Mouse (Mus musculus) stomach, embryonic 15.5 days (tissue): Measurements from ENCODE around the gene Kazn. TPM values are rescaled to one million over a fixed set of nuclear protein-coding genes. Genes with fewer than 3 reads are reported as not detected.

Experiments used
- ATAC-seq: fragments of 200-750 bp; cut with Nextera tagmentation; 2 replicates; pipeline ENCODE4 v1.8.0; 2017; ENCODE audit warnings: low read depth, moderate number of reproducible peaks, moderate TSS enrichment; ENCODE audit not compliant: insufficient read depth, low FRiP score
- H3K27ac ChIP-seq: fragments of 300-500 bp; sonication (generic); 2 replicates; pipeline ENCODE4 v1.5.1; 2015; ENCODE audit warnings: mild to moderate bottlenecking, inconsistent platforms
- H3K27me3 ChIP-seq: fragments of 300-500 bp; sonication (generic); replicated peaks from 2 replicates; pipeline ENCODE4 v1.6.1; 2015; ENCODE audit warnings: inconsistent platforms
- H3K36me3 ChIP-seq: fragments of 300-500 bp; sonication (generic); 2 replicates; pipeline ENCODE4 v1.6.1; 2015; ENCODE audit warnings: inconsistent platforms
- H3K4me1 ChIP-seq: fragments of 300-500 bp; sonication (generic); 2 replicates; pipeline ENCODE4 v1.6.1; 2015; ENCODE audit warnings: inconsistent platforms
- H3K4me2 ChIP-seq: fragments of 300-500 bp; sonication (generic); 2 replicates; pipeline ENCODE4 v1.6.1; 2015; ENCODE audit warnings: mild to moderate bottlenecking, inconsistent platforms
- H3K4me3 ChIP-seq: fragments of 300-500 bp; sonication (generic); replicated peaks from 2 replicates; pipeline ENCODE4 v1.5.1; 2015; ENCODE audit warnings: inconsistent platforms
- H3K9ac ChIP-seq: fragments of 300-500 bp; sonication (generic); 2 replicates; pipeline ENCODE4 v1.6.1; 2015; ENCODE audit warnings: inconsistent platforms
- H3K9me3 ChIP-seq: fragments of 300-500 bp; sonication (generic); 2 replicates; pipeline ENCODE4 v1.6.1; 2016; ENCODE audit warnings: inconsistent platforms
- WGBS: fragments of 180-500 bp; shearing (Covaris S2); methylation state at CpG from one replicate; pipeline ENCODE4 v1.1.7; 2015; 5-methylcytosine and 5-hydroxymethylcytosine counted together
- polyA plus RNA-seq: library from polyadenylated mRNA; unstranded; fragments of >200 nt; fragmentation: Nextera tagmentation; extraction: Ambion mirVana; gene quantifications from 2 replicates; pipeline ENCODE4 v1.2.1, GENCODE M21; 2015

Gene Kazn
- polyA plus RNA-seq, 1 experiment from 2014 or later = 17.1 TPM

GRCm38 (mm10) chr4:142066576-142066975 is 172.6 kb downstream of the Kazn start:
- H3K4me3 ChIP-seq = no peak overlapping the region
- 56% methylated on average over 4 of the region's 4 CpGs for WGBS
- H3K4me2 ChIP-seq = no peak overlapping the region
- no peaks in the 10 kb centered on the region for H3K36me3 ChIP-seq
- no peaks in the 10 kb centered on the region for H3K9me3 ChIP-seq
- peaks cover 45% of the 10 kb centered on the region for H3K4me1 ChIP-seq
- H3K9ac ChIP-seq = no peak overlapping the region
- no peaks in the 10 kb centered on the region for H3K27me3 ChIP-seq
- H3K27ac ChIP-seq = peak overlapping the region; percentile 90
- no peak for ATAC-seq

- peak overlapping the region; percentile 26 for H3K4me2 ChIP-seq
- H3K27me3 ChIP-seq = no peaks in the 10 kb centered on the region
- H3K27ac ChIP-seq = peak overlapping the region; percentile 90
- H3K36me3 ChIP-seq = no peaks in the 10 kb centered on the region
- peak; percentile 15; the same call in 1 of the 2 replicates for ATAC-seq
- H3K9me3 ChIP-seq = no peaks in the 10 kb centered on the region
- no peak overlapping the region for H3K9ac ChIP-seq
- H3K4me1 ChIP-seq = peaks cover 49% of the 10 kb centered on the region
- H3K4me3 ChIP-seq = no peak overlapping the region
- WGBS = 34% methylated on average over 6 of the region's 6 CpGs
Observed at GRCm38 (mm10) chr4:142065835-142066234, 173.4 kb downstream of the Kazn start.

GRCm38 (mm10) chr4:142065270-142065669 is 173.9 kb downstream of the Kazn start:
- no peak for ATAC-seq
- no peaks in the 10 kb centered on the region for H3K36me3 ChIP-seq
- H3K27ac ChIP-seq = peak overlapping the region; percentile 90
- no peaks in the 10 kb centered on the region for H3K27me3 ChIP-seq
- peak overlapping the region; percentile 26; the same call in 1 of the 2 replicates for H3K4me2 ChIP-seq
- H3K4me1 ChIP-seq = peaks cover 51% of the 10 kb centered on the region
- H3K9me3 ChIP-seq = no peaks in the 10 kb centered on the region
- no peak overlapping the region for H3K9ac ChIP-seq
- H3K4me3 ChIP-seq = no peak overlapping the region
- WGBS = 41% methylated on average over 8 of the region's 8 CpGs

GRCm38 (mm10) chr4:142064582-142065228 is 174.5 kb downstream of the Kazn start:
- no peaks in the 10 kb centered on the region for H3K9me3 ChIP-seq
- no peak overlapping the region for H3K4me2 ChIP-seq
- peak overlapping the region; percentile 90 for H3K27ac ChIP-seq
- no peaks in the 10 kb centered on the region for H3K36me3 ChIP-seq
- 79% methylated on average over 11 of the region's 11 CpGs for WGBS
- no peak overlapping the region for H3K9ac ChIP-seq
- H3K4me1 ChIP-seq = peaks cover 52% of the 10 kb centered on the region
- H3K27me3 ChIP-seq = no peaks in the 10 kb centered on the region
- ATAC-seq = no peak
- no peak overlapping the region for H3K4me3 ChIP-seq

- Histone ChIP-seq H3K4me3 (no peak overlapping the region), H3K4me1 (peaks cover 47% of the 10 kb centered on the region), H3K9ac (no peak overlapping the region), H3K9me3 (no peaks in the 10 kb centered on the region), H3K4me2 (no peak overlapping the region), H3K27ac (0 out of 2 replicates have a peak overlapping the region, but pooled peaks have one; percentile 54), H3K27me3 (no peaks in the 10 kb centered on the region), H3K36me3 (no peaks in the 10 kb centered on the region)
- 74% methylated on average over 8 of the region's 8 CpGs for WGBS
- peak; percentile 70 for ATAC-seq
Observed at GRCm38 (mm10) chr4:142063057-142063534, 176.1 kb downstream of the Kazn start.

- WGBS = 71% methylated on average over 23 of the region's 23 CpGs
- H3K27ac ChIP-seq = peak overlapping the region; percentile 26; the same call in 1 of the 2 replicates
Observed at GRCm38 (mm10) chr4:142061485-142062240, 177.5 kb downstream of the Kazn start.

GRCm38 (mm10) chr4:142060455-142061378 is 178.5 kb downstream of the Kazn start:
- H3K27ac ChIP-seq = peak overlapping the region; percentile 11; the same call in 1 of the 2 replicates
- H3K9me3 ChIP-seq = no peaks in the 10 kb centered on the region
- H3K4me2 ChIP-seq = no peak overlapping the region
- ATAC-seq = no peak
- peaks cover 43% of the 10 kb centered on the region for H3K4me1 ChIP-seq
- no peak overlapping the region for H3K9ac ChIP-seq
- WGBS = 53% methylated on average over 18 of the region's 18 CpGs
- H3K4me3 ChIP-seq = no peak overlapping the region
- no peaks in the 10 kb centered on the region for H3K27me3 ChIP-seq
- H3K36me3 ChIP-seq = no peaks in the 10 kb centered on the region

More at GRCm38 (mm10) chr4:142061485-142062240, 177.5 kb downstream of the Kazn start:
- Histone ChIP-seq H3K4me3 (no peak overlapping the region), H3K9me3 (no peaks in the 10 kb centered on the region), H3K36me3 (no peaks in the 10 kb centered on the region), H3K4me1 (peaks cover 53% of the 10 kb centered on the region), H3K9ac (no peak overlapping the region), H3K27me3 (no peaks in the 10 kb centered on the region), H3K4me2 (no peak overlapping the region)
- no peak for ATAC-seq

GRCm38 (mm10) chr4:142059841-142060193 is 179.4 kb downstream of the Kazn start:
- H3K9ac ChIP-seq = no peak overlapping the region
- no peak for ATAC-seq
- H3K27ac ChIP-seq = no peak overlapping the region
- peaks cover 34% of the 10 kb centered on the region for H3K4me1 ChIP-seq
- WGBS = 81% methylated on average over 8 of the region's 8 CpGs
- no peaks in the 10 kb centered on the region for H3K27me3 ChIP-seq
- H3K9me3 ChIP-seq = no peaks in the 10 kb centered on the region
- no peak overlapping the region for H3K4me3 ChIP-seq
- H3K4me2 ChIP-seq = no peak overlapping the region
- H3K36me3 ChIP-seq = no peaks in the 10 kb centered on the region

- H3K9me3 ChIP-seq = no peaks in the 10 kb centered on the region
- 76% methylated on average over 13 of the region's 13 CpGs for WGBS
Observed at GRCm38 (mm10) chr4:142059113-142059840, 179.9 kb downstream of the Kazn start.

GRCm38 (mm10) chr4:142057529-142058216 is 181.5 kb downstream of the Kazn start:
- H3K27me3 ChIP-seq = no peaks in the 10 kb centered on the region
- 76% methylated on average over 22 of the region's 22 CpGs for WGBS
- peak overlapping the region; percentile 77 for H3K27ac ChIP-seq
- peak; percentile 45 for ATAC-seq
- no peaks in the 10 kb centered on the region for H3K36me3 ChIP-seq
- H3K4me1 ChIP-seq = peaks cover 34% of the 10 kb centered on the region
- no peak overlapping the region for H3K4me2 ChIP-seq
- H3K4me3 ChIP-seq = no peak overlapping the region
- H3K9ac ChIP-seq = no peak overlapping the region
- no peaks in the 10 kb centered on the region for H3K9me3 ChIP-seq

More at GRCm38 (mm10) chr4:142059113-142059840, 179.9 kb downstream of the Kazn start:
- Histone ChIP-seq H3K4me2 (no peak overlapping the region), H3K4me1 (peaks cover 32% of the 10 kb centered on the region), H3K27ac (no peak overlapping the region), H3K4me3 (no peak overlapping the region), H3K36me3 (no peaks in the 10 kb centered on the region), H3K27me3 (no peaks in the 10 kb centered on the region), H3K9ac (no peak overlapping the region)
- ATAC-seq = no peak
